Mouse (Mus musculus) right cerebral cortex, postnatal 4 days (tissue): ENCODE data around the gene Msmp.
A peak's percentile ranks its signal among the peaks of the same experiment; 100 is the strongest.
"Not testable (repeated sequence)": the region's sequence is repeated elsewhere in the genome, so short reads cannot be mapped to it uniquely, and the experiment has no call there.

Experiments used
- DNase-seq: peaks from one replicate; pipeline ENCODE4 v3.0.0-alpha.2; 2022

Gene Msmp

GRCm38 (mm10) chr4:43584444-43585416 is at the start of gene Msmp:
Gene Msmp (minus strand): TSS chr4:43584494.
- no peak for DNase-seq

- DNase-seq: no peak
Observed at GRCm38 (mm10) chr4:43633736-43634135, 49.4 kb upstream of the Msmp start.

- no peak for DNase-seq
Observed at GRCm38 (mm10) chr4:43633296-43633695, 49.0 kb upstream of the Msmp start.

GRCm38 (mm10) chr4:43631956-43632920 is 47.9 kb upstream of the Msmp start:
- peak; percentile 44 for DNase-seq

GRCm38 (mm10) chr4:43631046-43631955 is 47.0 kb upstream of the Msmp start, which contains the start of gene Npr2:
Gene Npr2 (plus strand): TSS chr4:43631935.
- DNase-seq: peak; percentile 63

- DNase-seq: no peak
Observed at GRCm38 (mm10) chr4:43630671-43631045, 46.4 kb upstream of the Msmp start.

- peak; percentile 66 for DNase-seq
Observed at GRCm38 (mm10) chr4:43630030-43630581, 45.8 kb upstream of the Msmp start.

GRCm38 (mm10) chr4:43629106-43629817 is 45.0 kb upstream of the Msmp start:
- no peak for DNase-seq

- DNase-seq: no peak
Observed at GRCm38 (mm10) chr4:43620146-43620778, 36.0 kb upstream of the Msmp start.

- no peak for DNase-seq
Observed at GRCm38 (mm10) chr4:43613060-43613730, 28.9 kb upstream of the Msmp start.

GRCm38 (mm10) chr4:43612534-43612933 is 28.2 kb upstream of the Msmp start:
- DNase-seq: no peak

- DNase-seq: no peak
Observed at GRCm38 (mm10) chr4:43604751-43605685, 20.7 kb upstream of the Msmp start.

- DNase-seq: no peak
Observed at GRCm38 (mm10) chr4:43604099-43604498, 19.8 kb upstream of the Msmp start.

- no peak for DNase-seq
Observed at GRCm38 (mm10) chr4:43600195-43600934, 16.1 kb upstream of the Msmp start.

- no peak for DNase-seq
Observed at GRCm38 (mm10) chr4:43598650-43599380, 14.5 kb upstream of the Msmp start.

- no peak for DNase-seq
Observed at GRCm38 (mm10) chr4:43598200-43598599, 13.9 kb upstream of the Msmp start.

GRCm38 (mm10) chr4:43596597-43596996 is 12.3 kb upstream of the Msmp start:
- DNase-seq: not testable (repeated sequence)
